Mouse (Mus musculus) midbrain, postnatal 0 days (tissue): ENCODE results near the gene 0610040J01Rik. TPM values are rescaled to one million over a fixed set of nuclear protein-coding genes. Genes with fewer than 3 reads are reported as not detected.

Source experiments
- ATAC-seq: fragments of 200-750 bp; cut with Nextera tagmentation; 2 replicates; pipeline ENCODE4 v1.8.0; 2017; ENCODE audit warnings: moderate number of reproducible peaks, mild to moderate bottlenecking, moderate TSS enrichment, moderate library complexity; ENCODE audit not compliant: low FRiP score
- DNase-seq: peaks from one replicate; pipeline ENCODE4 v3.0.0-alpha.2; 2015; ENCODE audit warnings: low spot score
- H3K27ac ChIP-seq: fragments of 300-500 bp; sonication (generic); 2 replicates; pipeline ENCODE4 v1.5.1; 2014; ENCODE audit warnings: low read depth, mild to moderate bottlenecking, low read length, mixed read lengths
- H3K27me3 ChIP-seq: fragments of 300-500 bp; sonication (generic); 2 replicates; pipeline ENCODE4 v1.6.1; 2014; ENCODE audit warnings: low read length, control low read depth, mixed read lengths; ENCODE audit not compliant: insufficient read depth
- H3K36me3 ChIP-seq: fragments of 300-500 bp; sonication (generic); 2 replicates; pipeline ENCODE4 v1.6.1; 2014; ENCODE audit warnings: low read length, control low read depth, mixed read lengths; ENCODE audit not compliant: insufficient read depth
- H3K4me1 ChIP-seq: fragments of 300-500 bp; sonication (generic); 2 replicates; pipeline ENCODE4 v1.6.1; 2014; ENCODE audit warnings: mild to moderate bottlenecking, control low read depth, antibody characterized with exemption, low read length, mixed read lengths; ENCODE audit not compliant: insufficient read depth
- H3K4me2 ChIP-seq: fragments of 300-500 bp; sonication (generic); 2 replicates; pipeline ENCODE4 v1.6.1; 2014; ENCODE audit warnings: low read depth, mild to moderate bottlenecking, low read length, mixed read lengths; ENCODE audit not compliant: poor library complexity, severe bottlenecking
- H3K4me3 ChIP-seq: fragments of 300-500 bp; sonication (generic); 2 replicates; pipeline ENCODE4 v1.5.1; 2014; ENCODE audit warnings: low read depth, mild to moderate bottlenecking, low read length, moderate library complexity
- H3K9ac ChIP-seq: fragments of 300-500 bp; sonication (generic); replicated peaks from 2 replicates; pipeline ENCODE4 v1.6.1; 2014; ENCODE audit warnings: mild to moderate bottlenecking, low read length, moderate library complexity, mixed read lengths; ENCODE audit not compliant: poor library complexity, severe bottlenecking
- H3K9me3 ChIP-seq: fragments of 300-500 bp; sonication (generic); 2 replicates; pipeline ENCODE4 v1.6.1; 2016; ENCODE audit warnings: low read length, control low read depth
- CTCF ChIP-seq: IDR thresholded peaks from 2 replicates; pipeline ENCODE4 v1.5.1; 2016; ENCODE audit warnings: antibody characterized with exemption, mild to moderate bottlenecking
- WGBS: fragments of 180-500 bp; shearing (Covaris S2); extraction: QIAGEN DNeasy Blood & Tissue Kit; methylation state at CpG from one replicate; pipeline ENCODE4 v1.1.7; 2014; 5-methylcytosine and 5-hydroxymethylcytosine counted together
- polyA plus RNA-seq: library from polyadenylated mRNA; unstranded; fragments of >200 nt; fragmentation: Nextera tagmentation; extraction: Ambion mirVana; gene quantifications from 2 replicates; pipeline ENCODE4 v1.2.1, GENCODE M21; 2015
- total RNA-seq: library from RNA; depleted of rRNA; stranded (reverse); fragments of >200 nt; gene quantifications from 2 replicates; pipeline ENCODE4 v1.2.3, GENCODE M21; 2014

The 0610040J01Rik gene
- total and polyA plus RNA-seq, 2 experiments from 2014 or later: 0.93 to 3.2 TPM

DNA sequence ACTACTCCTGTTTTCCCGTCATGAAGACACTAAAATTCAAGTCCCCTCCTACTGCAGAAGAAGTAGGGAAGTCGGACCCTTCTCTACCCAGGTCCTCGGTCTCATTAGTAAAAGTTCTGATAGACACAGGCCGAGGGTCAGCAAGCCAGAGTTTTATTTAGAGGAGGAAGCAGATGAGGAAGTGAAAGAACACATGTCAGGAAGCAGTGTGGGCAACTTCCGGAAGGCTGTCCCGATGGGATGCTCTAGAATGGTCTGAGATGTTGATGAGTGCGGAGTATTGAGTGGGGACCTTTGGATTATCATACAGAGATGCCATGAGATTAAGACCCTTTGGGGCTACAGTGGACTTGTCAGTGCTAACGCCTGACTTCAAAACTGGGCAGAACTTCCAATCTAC, 46.7 kb downstream of the 0610040J01Rik start:
- WGBS: 91% methylated on average over 8 of the region's 8 CpGs
- Histone ChIP-seq H3K4me2 (no peak overlapping the region), H3K36me3 (no peaks in the 10 kb centered on the region), H3K27ac (no peak overlapping the region), H3K27me3 (no peaks in the 10 kb centered on the region), H3K4me1 (no peaks in the 10 kb centered on the region), H3K9me3 (no peaks in the 10 kb centered on the region), H3K4me3 (no peak overlapping the region), H3K9ac (no peak overlapping the region)
- DNase-seq: no peak
- ATAC-seq: no peak
- TF ChIP-seq CTCF: no peak

DNA sequence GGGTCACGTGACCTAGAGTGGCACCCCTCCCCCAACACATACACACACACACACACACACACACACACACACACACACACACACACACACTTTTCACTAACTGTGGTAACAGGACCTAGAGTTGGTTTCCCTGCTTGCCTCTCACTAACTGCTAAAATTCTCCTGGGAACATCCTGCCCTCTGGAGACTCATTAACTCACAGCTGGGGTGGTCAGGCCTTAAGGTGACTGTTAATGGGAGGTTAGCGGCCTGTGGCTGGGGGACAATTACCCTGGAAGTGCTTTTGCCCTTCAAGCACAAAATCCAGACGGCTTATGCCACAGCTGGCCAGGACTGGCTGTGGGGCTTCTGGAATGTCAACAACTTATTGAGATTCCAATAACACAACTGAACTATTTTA, 55.3 kb downstream of the 0610040J01Rik start:
- no peak overlapping the region for H3K27ac ChIP-seq
- no peaks in the 10 kb centered on the region for H3K4me1 ChIP-seq
- no peak for ATAC-seq
- DNase-seq: no peak
- H3K9me3 ChIP-seq: no peaks in the 10 kb centered on the region
- H3K27me3 ChIP-seq: no peaks in the 10 kb centered on the region
- H3K36me3 ChIP-seq: no peaks in the 10 kb centered on the region
- H3K4me2 ChIP-seq: no peak overlapping the region
- WGBS: 37% methylated on average over 3 of the region's 3 CpGs
- TF ChIP-seq CTCF: no peak
- no peak overlapping the region for H3K9ac ChIP-seq
- no peak overlapping the region for H3K4me3 ChIP-seq

DNA sequence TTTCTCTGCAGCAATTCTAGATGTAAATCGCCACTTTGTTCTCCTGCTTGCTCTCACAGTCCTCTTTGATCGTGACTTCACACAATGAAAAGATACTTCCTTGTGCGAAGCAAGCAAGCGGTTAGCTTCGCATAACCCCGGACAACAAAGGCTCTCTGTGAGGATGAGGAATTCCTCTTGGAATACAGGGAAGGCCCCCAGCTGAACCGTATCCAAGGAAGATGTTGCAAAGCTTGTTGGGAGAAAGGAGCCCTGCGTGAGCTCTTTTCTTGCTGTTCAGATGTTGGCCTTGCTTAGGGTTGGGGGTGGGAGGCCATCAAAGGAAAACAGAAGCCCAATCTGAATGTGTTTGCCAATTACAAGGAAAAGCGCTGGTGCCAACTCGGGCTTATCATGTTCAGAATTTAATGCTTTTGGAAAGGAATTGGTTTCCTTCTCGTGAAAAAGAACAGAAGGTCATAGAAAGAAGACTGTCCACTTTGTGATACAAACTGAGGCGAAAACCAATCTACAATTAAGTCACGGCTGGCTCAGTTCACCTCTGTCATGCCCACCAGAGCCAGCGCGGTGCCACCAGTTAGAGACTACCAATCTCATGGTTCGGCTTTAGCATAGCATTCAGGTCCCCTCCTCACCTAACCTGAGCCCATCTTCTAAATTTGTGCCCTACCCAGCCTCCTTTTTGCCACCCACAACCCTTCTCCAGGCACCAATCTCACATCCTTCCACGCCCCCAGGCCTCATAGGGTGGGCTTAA, 60.2 kb downstream of the 0610040J01Rik start:
- no peaks in the 10 kb centered on the region for H3K27me3 ChIP-seq
- H3K4me1 ChIP-seq: no peaks in the 10 kb centered on the region
- H3K27ac ChIP-seq: no peak overlapping the region
- H3K36me3 ChIP-seq: no peaks in the 10 kb centered on the region
- no peaks in the 10 kb centered on the region for H3K9me3 ChIP-seq
- DNase-seq: peak; percentile 70
- WGBS: 26% methylated on average over 17 of the region's 17 CpGs
- TF ChIP-seq CTCF: no peak
- H3K4me2 ChIP-seq: no peak overlapping the region
- peak; percentile 81 for ATAC-seq
- no peak overlapping the region for H3K9ac ChIP-seq
- H3K4me3 ChIP-seq: no peak overlapping the region

DNA sequence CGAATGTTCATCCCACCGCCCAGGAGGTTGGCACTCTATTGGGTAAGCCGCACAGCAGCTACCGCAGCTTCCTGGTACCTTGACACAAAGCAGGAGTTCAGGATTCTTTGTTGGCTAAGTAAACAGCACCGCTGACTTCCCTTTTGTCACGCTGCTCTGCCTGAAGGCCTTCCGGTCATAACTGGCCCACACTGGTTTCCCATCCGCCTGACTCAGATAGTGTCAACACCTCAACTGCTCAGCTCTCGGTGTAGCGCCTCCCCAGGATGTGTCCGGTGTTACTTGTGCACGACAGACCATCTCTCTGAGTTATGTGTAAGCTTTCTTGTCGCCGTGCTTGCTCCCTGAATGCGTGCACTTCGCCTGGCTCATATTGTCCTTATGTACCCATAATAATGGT, 62.7 kb downstream of the 0610040J01Rik start:
- Histone ChIP-seq H3K27me3 (no peaks in the 10 kb centered on the region), H3K36me3 (no peaks in the 10 kb centered on the region), H3K9me3 (no peaks in the 10 kb centered on the region), H3K4me3 (no peak overlapping the region), H3K4me1 (no peaks in the 10 kb centered on the region), H3K9ac (no peak overlapping the region), H3K27ac (no peak overlapping the region), H3K4me2 (no peak overlapping the region)
- 64% methylated on average over 16 of the region's 16 CpGs for WGBS
- no peak for ATAC-seq
- no peak for DNase-seq
- no peak for TF ChIP-seq CTCF

DNA sequence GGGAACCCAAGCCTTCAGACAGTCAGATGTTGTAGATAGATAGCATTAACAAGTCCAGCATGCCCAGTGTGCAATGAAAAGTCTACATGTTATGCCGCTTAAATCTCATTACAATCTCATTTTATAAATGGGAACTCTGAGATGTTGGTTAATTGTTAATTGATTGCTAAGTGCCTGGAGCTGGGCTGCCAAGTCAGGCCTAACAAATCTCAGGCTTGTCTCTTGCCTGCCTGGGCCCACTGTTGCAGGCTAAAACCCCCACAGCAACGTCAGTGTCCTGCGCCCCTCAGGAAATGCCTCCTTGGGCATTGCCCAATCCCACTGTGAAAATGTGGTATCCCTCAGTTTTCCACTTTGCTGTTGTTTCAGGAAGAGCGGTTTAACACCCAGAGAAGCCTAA, 63.9 kb downstream of the 0610040J01Rik start:
- H3K27ac ChIP-seq: no peak overlapping the region
- no peak for DNase-seq
- WGBS: 87% methylated on average over 4 of the region's 4 CpGs
- no peaks in the 10 kb centered on the region for H3K36me3 ChIP-seq
- no peak overlapping the region for H3K4me3 ChIP-seq
- no peaks in the 10 kb centered on the region for H3K27me3 ChIP-seq
- ATAC-seq: no peak
- H3K4me2 ChIP-seq: no peak overlapping the region
- no peak overlapping the region for H3K9ac ChIP-seq
- H3K9me3 ChIP-seq: no peaks in the 10 kb centered on the region
- no peaks in the 10 kb centered on the region for H3K4me1 ChIP-seq
- no peak for TF ChIP-seq CTCF

DNA sequence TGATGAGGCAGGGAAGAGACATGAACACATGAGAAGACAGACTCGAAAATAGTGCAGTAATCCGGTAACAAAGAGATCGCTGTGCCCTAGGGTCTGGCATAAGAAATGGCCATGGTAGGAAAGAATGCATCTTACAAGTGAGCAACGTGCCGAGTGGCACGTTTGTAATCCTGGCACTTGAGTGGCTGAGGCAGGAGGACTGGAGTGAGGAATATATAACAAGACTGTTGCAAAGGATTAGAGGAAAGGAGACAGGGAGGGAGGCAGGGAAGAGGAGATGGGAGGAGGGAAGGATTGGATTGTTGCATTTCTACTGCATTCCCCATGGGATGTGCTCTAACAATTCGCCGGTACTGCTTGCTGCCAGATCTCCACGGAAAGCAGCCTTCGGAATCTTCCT, 66.9 kb downstream of the 0610040J01Rik start:
- Histone ChIP-seq H3K9me3 (no peaks in the 10 kb centered on the region), H3K36me3 (no peaks in the 10 kb centered on the region), H3K27ac (no peak overlapping the region), H3K4me3 (no peak overlapping the region), H3K4me2 (no peak overlapping the region), H3K9ac (no peak overlapping the region), H3K4me1 (no peaks in the 10 kb centered on the region), H3K27me3 (no peaks in the 10 kb centered on the region)
- no peak for TF ChIP-seq CTCF
- DNase-seq (no peak), ATAC-seq (no peak)
- whole genome bisulfite sequencing: 33% methylated on average over 10 of the region's 10 CpGs
